ENCODE assay signal across 9 mouse cellular contexts in the genomic region with DNA sequence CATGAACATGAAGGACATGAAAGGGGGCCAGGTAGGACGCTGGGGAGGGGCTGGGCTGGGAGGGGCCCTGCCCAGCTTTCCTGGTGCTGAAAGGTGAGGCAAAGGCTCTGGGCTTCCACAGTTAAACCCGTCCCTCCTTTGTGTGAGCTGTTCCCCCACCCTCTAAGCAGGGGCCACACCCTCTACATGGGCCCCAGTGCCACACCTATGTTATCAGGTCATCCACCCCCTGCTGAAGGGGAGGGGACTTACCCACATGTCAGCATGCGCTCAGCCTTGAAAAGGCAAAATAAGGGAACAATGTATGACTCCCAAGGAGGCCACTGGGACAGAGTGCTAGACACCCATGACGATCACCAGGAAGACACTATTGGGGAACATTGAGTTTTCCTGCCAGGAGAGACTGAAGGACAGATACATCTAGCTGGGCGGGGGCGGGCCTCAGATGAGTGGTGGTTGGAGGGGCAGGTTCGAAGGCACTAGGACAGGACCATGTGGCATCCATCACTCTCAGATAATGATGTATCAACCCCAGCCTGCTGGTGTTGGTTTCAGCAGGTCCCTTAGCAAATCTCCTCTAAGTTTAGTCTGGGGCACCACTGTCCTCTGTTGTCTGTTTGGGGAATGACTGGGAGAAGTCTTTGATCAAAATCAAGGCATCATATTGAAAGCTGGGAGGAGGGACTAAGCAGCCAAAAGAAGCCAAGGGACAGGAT.
DNase-seq lines count a peak whose midpoint lies in the region; ATAC-seq and TF ChIP-seq lines count a peak whose summit lies in the region.
"Had no signal": no experiment of that assay in that cellular context is flagged by ENCODE, and none has a peak within 500 bp of the region (broad histone marks: within the 10 kb centered on the region; RNA-seq: fewer than 3 reads in every experiment).

No protein-coding gene starts in this region.

- whole genome bisulfite sequencing in forebrain, postnatal 0 days = 89% methylated on average over 7 of the region's 7 CpGs
- WGBS in forebrain, embryonic 11.5 days = 86% methylated on average over 7 of the region's 7 CpGs
- 22% methylated on average over 7 of the region's 7 CpGs for WGBS in liver, embryonic 16.5 days (ENCODE audit: insufficient replicate concordance)
- 81% methylated on average over 7 of the region's 7 CpGs for WGBS in forebrain, embryonic 16.5 days

- no peak for DNase-seq in forebrain, postnatal 0 days
- DNase-seq in forebrain, embryonic 11.5 days (ENCODE audit: low spot score) = no peak
- DNase-seq in spleen, postnatal 36 days (ENCODE audit: low spot score in 2 of 2) = peak; percentile 22 to 25
- no peak for DNase-seq in spleen, postnatal 14 days (ENCODE audit: low spot score in 2 of 2)
- DNase-seq in thymus, postnatal 36 days = no peak
- DNase-seq in layer of hippocampus, adult 9-10 months (ENCODE audit: low spot score) = no peak

- no peak overlapping the region for H3K4me3 ChIP-seq in forebrain, postnatal 0 days (ENCODE audit: low read depth, low read length)
- H3K4me3 ChIP-seq in forebrain, embryonic 11.5 days (ENCODE audit: low read depth, low read length) = no peak overlapping the region
- H3K4me3 ChIP-seq in liver, embryonic 16.5 days (ENCODE audit: low read depth, low read length) = peak overlapping the region; percentile 34
- H3K4me3 ChIP-seq in forebrain, embryonic 16.5 days (replicated peaks; ENCODE audit: low read length) = no peak overlapping the region
- H3K4me3 ChIP-seq: embryonic facial prominence, embryonic 12.5 days had no signal

- no peak overlapping the region for H3K9ac ChIP-seq in forebrain, postnatal 0 days
- H3K9ac ChIP-seq in forebrain, embryonic 11.5 days (ENCODE audit: low read length) = no peak overlapping the region
- H3K9ac ChIP-seq in liver, embryonic 16.5 days (ENCODE audit: low read depth, low read length) = no peak overlapping the region
- H3K9ac ChIP-seq in forebrain, embryonic 16.5 days (replicated peaks; ENCODE audit: low read depth, low read length) = no peak overlapping the region
- H3K9ac ChIP-seq: embryonic facial prominence, embryonic 12.5 days had no signal

- H3K27me3 ChIP-seq in forebrain, postnatal 0 days (ENCODE audit: insufficient read depth, low read length) = no peaks in the 10 kb centered on the region
- H3K27me3 ChIP-seq in forebrain, embryonic 11.5 days (ENCODE audit: control insufficient read depth, insufficient read depth, low read length) = no peaks in the 10 kb centered on the region
- no peaks in the 10 kb centered on the region for H3K27me3 ChIP-seq in liver, embryonic 16.5 days (ENCODE audit: control insufficient read depth, insufficient read depth, low read depth, low read length)
- no peaks in the 10 kb centered on the region for H3K27me3 ChIP-seq in forebrain, embryonic 16.5 days (replicated peaks; ENCODE audit: control insufficient read depth, insufficient read depth, low read length)
- H3K27me3 ChIP-seq: embryonic facial prominence, embryonic 12.5 days had no signal

- H3K4me2 ChIP-seq in forebrain, postnatal 0 days (ENCODE audit: low read depth) = no peak overlapping the region
- no peak overlapping the region for H3K4me2 ChIP-seq in forebrain, embryonic 11.5 days (ENCODE audit: low read depth, low read length, severe bottlenecking)
- H3K4me2 ChIP-seq in liver, embryonic 16.5 days (ENCODE audit: low read depth, low read length) = peak overlapping the region; percentile 60
- no peak overlapping the region for H3K4me2 ChIP-seq in forebrain, embryonic 16.5 days (ENCODE audit: low read length)
- H3K4me2 ChIP-seq: embryonic facial prominence, embryonic 12.5 days had no signal

- no peak overlapping the region for H3K27ac ChIP-seq in forebrain, postnatal 0 days (ENCODE audit: low read depth, low read length)
- H3K27ac ChIP-seq in forebrain, embryonic 11.5 days (ENCODE audit: low read depth, low read length) = no peak overlapping the region
- peak overlapping the region; percentile 78 for H3K27ac ChIP-seq in liver, embryonic 16.5 days (ENCODE audit: low read length)
- no peak overlapping the region for H3K27ac ChIP-seq in forebrain, embryonic 16.5 days (ENCODE audit: low read length)
- H3K27ac ChIP-seq: embryonic facial prominence, embryonic 12.5 days had no signal

- ATAC-seq in forebrain, postnatal 0 days = no peak
- no peak for ATAC-seq in forebrain, embryonic 11.5 days (replicated peaks; ENCODE audit: low FRiP score)
- ATAC-seq in liver, embryonic 16.5 days (ENCODE audit: low read depth) = peak; percentile 98
- no peak for ATAC-seq in forebrain, embryonic 16.5 days

- no peaks in the 10 kb centered on the region for H3K36me3 ChIP-seq in forebrain, postnatal 0 days (ENCODE audit: insufficient read depth)
- no peaks in the 10 kb centered on the region for H3K36me3 ChIP-seq in forebrain, embryonic 11.5 days (ENCODE audit: control insufficient read depth, insufficient read depth, low read length)
- H3K36me3 ChIP-seq in liver, embryonic 16.5 days (ENCODE audit: control insufficient read depth, insufficient read depth) = no peaks in the 10 kb centered on the region
- no peaks in the 10 kb centered on the region for H3K36me3 ChIP-seq in forebrain, embryonic 16.5 days (ENCODE audit: control insufficient read depth, insufficient read depth)
- H3K36me3 ChIP-seq: embryonic facial prominence, embryonic 12.5 days had no signal

- no peaks in the 10 kb centered on the region for H3K4me1 ChIP-seq in forebrain, postnatal 0 days (ENCODE audit: insufficient read depth)
- no peaks in the 10 kb centered on the region for H3K4me1 ChIP-seq in forebrain, embryonic 11.5 days (replicated peaks; ENCODE audit: control insufficient read depth, insufficient read depth, low read length)
- H3K4me1 ChIP-seq in liver, embryonic 16.5 days (ENCODE audit: control insufficient read depth, low read depth, low read length) = peaks cover 25% of the 10 kb centered on the region
- H3K4me1 ChIP-seq in forebrain, embryonic 16.5 days (replicated peaks; ENCODE audit: control insufficient read depth, insufficient read depth, low read length) = no peaks in the 10 kb centered on the region
- H3K4me1 ChIP-seq: embryonic facial prominence, embryonic 12.5 days had no signal

- no peaks in the 10 kb centered on the region for H3K9me3 ChIP-seq in forebrain, postnatal 0 days (ENCODE audit: low read length)
- no peaks in the 10 kb centered on the region for H3K9me3 ChIP-seq in forebrain, embryonic 11.5 days (ENCODE audit: control insufficient read depth, low read length)
- no peaks in the 10 kb centered on the region for H3K9me3 ChIP-seq in liver, embryonic 16.5 days (replicated peaks; ENCODE audit: control insufficient read depth, low read length)
- no peaks in the 10 kb centered on the region for H3K9me3 ChIP-seq in forebrain, embryonic 16.5 days (ENCODE audit: control insufficient read depth, low read length)
- H3K9me3 ChIP-seq: embryonic facial prominence, embryonic 12.5 days had no signal

- TF ChIP-seq CTCF in forebrain, postnatal 0 days (IDR thresholded peaks at IDR 0.05; ENCODE audit: low read depth) = 0 out of 2 replicates have a peak, but pooled peaks have one; percentile 25

Comparison
In these comparisons a context has a peak if more than half of its experiments do, and no peak if none do; other contexts are left out.
1. DNase-seq: peak in spleen, postnatal 36 days (2 of 2); none in forebrain, postnatal 0 days (single experiment), forebrain, embryonic 11.5 days (single experiment), spleen, postnatal 14 days (0 of 2), thymus, postnatal 36 days (0 of 2) and layer of hippocampus, adult 9-10 months (single experiment).